Mouse (Mus musculus) G1E (cell line): ENCODE data around the gene Adipor2.

Source experiments
- CTCF ChIP-seq: IDR thresholded peaks from 2 replicates; pipeline ENCODE4 v1.5.1; 2012; ENCODE audit warnings: low read depth, low read length, inconsistent platforms, mixed read lengths
- GATA1 ChIP-seq: IDR thresholded peaks from 2 replicates; pipeline ENCODE4 v1.6.1; 2012; ENCODE audit warnings: borderline replicate concordance, low read length, inconsistent platforms, mixed read lengths
- POLR2AphosphoS5 ChIP-seq: IDR thresholded peaks from 2 replicates; pipeline ENCODE4 v1.6.1; 2012; ENCODE audit warnings: low read depth, low read length, inconsistent platforms; ENCODE audit not compliant: insufficient replicate concordance

DNA sequence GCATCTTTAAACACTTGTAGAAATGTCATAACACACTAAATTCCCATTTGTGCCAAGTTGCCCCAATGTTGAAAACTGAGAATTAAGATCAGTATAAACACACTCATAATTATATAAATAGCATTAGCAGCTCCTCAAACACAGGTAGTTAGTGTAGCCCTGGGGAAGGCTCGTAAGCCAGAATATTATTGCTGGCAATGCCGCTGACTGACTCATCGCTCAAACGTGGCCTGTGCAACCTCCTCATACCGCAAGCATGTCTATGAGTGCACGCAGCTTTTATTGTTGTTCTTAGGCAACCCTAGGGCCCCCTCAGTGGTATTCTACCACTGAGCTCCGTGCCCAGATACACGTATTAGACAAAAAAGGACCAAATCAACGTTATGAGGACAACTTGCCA is 24.7 kb downstream of the Adipor2 start:
- TF ChIP-seq CTCF = no peak
- no peak for TF ChIP-seq GATA1
- TF ChIP-seq POLR2AphosphoS5 = no peak
